Mouse (Mus musculus): ENCODE measurements around the gene Xxylt1.

DNA sequence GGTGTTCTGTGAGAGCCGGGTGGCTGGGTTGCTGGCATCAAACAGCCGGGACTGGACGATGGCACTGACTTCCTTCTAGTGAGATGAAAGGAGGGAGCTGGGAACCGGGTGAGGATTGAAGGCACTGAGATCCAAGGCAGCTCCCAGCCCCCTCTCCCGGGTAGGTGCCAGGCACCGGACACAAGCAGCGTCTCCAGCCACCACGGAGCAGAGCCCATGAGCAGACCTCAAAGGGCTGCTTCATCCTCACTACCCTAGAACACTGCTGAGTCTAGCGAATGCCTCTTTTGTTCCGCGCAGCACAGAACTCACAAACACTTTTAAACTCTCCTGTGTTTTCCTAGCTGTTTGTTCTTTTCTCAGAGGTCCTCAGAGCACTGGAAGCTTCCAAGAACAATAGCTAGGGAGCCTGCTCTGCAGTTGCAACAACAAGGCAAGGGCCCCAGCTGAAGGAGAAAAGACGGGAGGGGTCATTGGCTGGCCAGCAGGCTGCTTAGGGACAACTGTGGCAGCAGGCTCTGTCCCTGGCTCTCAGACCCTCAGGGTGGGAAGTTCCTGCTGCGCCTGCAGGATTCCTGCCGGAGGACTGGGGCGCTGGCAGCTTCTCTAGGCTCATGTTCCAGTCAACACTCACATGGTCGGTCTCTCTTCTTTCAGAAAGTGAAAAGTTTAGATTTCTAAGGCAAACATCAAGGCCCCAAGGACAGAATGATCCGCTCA lies 96.2 kb downstream of the Xxylt1 start:
- TF ChIP-seq CTCF (conservative IDR thresholded peaks at IDR 0.05 in 1 of 2, IDR thresholded peaks at IDR 0.05 in 1 of 2; ENCODE audit: low read depth in 2 of 2, low read length in 2 of 2) (no peak), MYC (IDR thresholded peaks at IDR 0.05; ENCODE audit: low read depth, low read length) (no peak), POLR2A (IDR thresholded peaks at IDR 0.05; ENCODE audit: low read depth, low read length) (no peak), MAFK (IDR thresholded peaks at IDR 0.05; ENCODE audit: insufficient replicate concordance, low read length) (no peak), POLR2AphosphoS2 (IDR thresholded peaks at IDR 0.05; ENCODE audit: low read depth, low read length) (no peak), MXI1 (IDR thresholded peaks at IDR 0.05; ENCODE audit: low read depth, low read length) (no peak), NELFE (IDR thresholded peaks at IDR 0.05; ENCODE audit: low read depth, low read length) (no peak), MAZ (IDR thresholded peaks at IDR 0.05; ENCODE audit: low read depth, low read length) (no peak), RCOR1 (conservative IDR thresholded peaks at IDR 0.05; ENCODE audit: low read depth, low read length) (no peak), ZMIZ1 (IDR thresholded peaks at IDR 0.05; ENCODE audit: low read depth, low read length) (no peak), MAX (IDR thresholded peaks at IDR 0.05; ENCODE audit: low read length) (no peak), ZNF384 (IDR thresholded peaks at IDR 0.05; ENCODE audit: low read depth, low read length) (no peak), ZKSCAN1 (IDR thresholded peaks at IDR 0.05; ENCODE audit: borderline replicate concordance, low read depth, low read length) (no peak)
